8 mouse cellular contexts compared by ENCODE assay signal in genomic region chr1:183853956-183854613, GRCm38 (mm10).
DNase-seq lines count a peak whose midpoint lies in the region; ATAC-seq and TF ChIP-seq lines count a peak whose summit lies in the region.

No protein-coding gene starts in this region.

- intact Hi-C loops in left cerebral cortex, adult 2 months (cut with DNase I): loop anchor here (10.0 kb wide), 2 partner anchors 331 to 381 kb away; no protein-coding TSS in a partner anchor

- H3K4me1 ChIP-seq in midbrain, embryonic 16.5 days (ENCODE audit: control insufficient read depth, insufficient read depth, low read length): no peaks in the 10 kb centered on the region

- WGBS in midbrain, embryonic 16.5 days: 74% methylated on average over 3 of the region's 3 CpGs

- peak; percentile 21 for DNase-seq in adrenal gland, postnatal 10 days
- DNase-seq in adrenal gland, adult 8-10 months: no peak
- peak in 1 of 2 experiments; percentile 12 for DNase-seq in left cerebral cortex, adult 2 months (ENCODE audit: extremely low spot score in 1 of 2, low spot score in 2 of 2)
- DNase-seq in left cerebral cortex, adult 9 months (ENCODE audit: low spot score in 2 of 2): no peak
- no peak for DNase-seq in Patski (ENCODE audit: low read depth, low spot score)
- peak; percentile 10 to 11 for DNase-seq in spleen, postnatal 36 days (ENCODE audit: low spot score in 2 of 2)
- DNase-seq in frontal cortex, postnatal 10 days (ENCODE audit: low spot score in 2 of 2): no peak

- H3K4me3 ChIP-seq in left cerebral cortex, adult 2 months: no peak overlapping the region
- no peak overlapping the region for H3K4me3 ChIP-seq in midbrain, embryonic 16.5 days (ENCODE audit: low read depth, low read length)

- in situ Hi-C loops in Patski (cut with MboI; ENCODE audit: low pct_unique_long_range_greater_than_20kb): no loop called here

- CTCF ChIA-PET in Patski (lab: Charles Lee): interaction anchor here (1.1 to 2.7 kb wide), 5 partner anchors 10 to 73 kb away, joined by 3 to 10 read pairs (median 4); no protein-coding TSS in a partner anchor

- H3K9me3 ChIP-seq in midbrain, embryonic 16.5 days (replicated peaks; ENCODE audit: control insufficient read depth, low read length, poor library complexity, severe bottlenecking): no peaks in the 10 kb centered on the region; the same call in 1 of the 2 replicates

- ATAC-seq in Patski: no peak
- no peak for ATAC-seq in midbrain, embryonic 16.5 days

- H3K36me3 ChIP-seq in midbrain, embryonic 16.5 days (ENCODE audit: control insufficient read depth, insufficient read depth, low read length): no peaks in the 10 kb centered on the region

- TF ChIP-seq CTCF in left cerebral cortex, adult 2 months (IDR thresholded peaks at IDR 0.05): peak; percentile 53
- TF ChIP-seq CTCF in Patski (IDR thresholded peaks at IDR 0.05): peak; percentile 67

- H3K4me2 ChIP-seq in midbrain, embryonic 16.5 days (ENCODE audit: low read length): no peak overlapping the region

- H3K27me3 ChIP-seq in Patski: no peaks in the 10 kb centered on the region
- no peaks in the 10 kb centered on the region for H3K27me3 ChIP-seq in midbrain, embryonic 16.5 days (ENCODE audit: control insufficient read depth, insufficient read depth, low read depth, low read length)

- H3K9ac ChIP-seq in midbrain, embryonic 16.5 days (ENCODE audit: low read depth, low read length): no peak overlapping the region

- POLR2A ChIA-PET in Patski (lab: Charles Lee): no interaction called here

- no peak overlapping the region for H3K27ac ChIP-seq in left cerebral cortex, adult 2 months
- H3K27ac ChIP-seq in midbrain, embryonic 16.5 days (ENCODE audit: low read length): no peak overlapping the region

Comparison
In these comparisons a context has a peak if more than half of its experiments do, and no peak if none do; other contexts are left out.
1. DNase-seq: peak in adrenal gland, postnatal 10 days (single experiment) and spleen, postnatal 36 days (2 of 2); none in adrenal gland, adult 8-10 months (single experiment), left cerebral cortex, adult 9 months (0 of 2), Patski (single experiment) and frontal cortex, postnatal 10 days (0 of 2).